Mouse (Mus musculus): Measurements from ENCODE around the gene Ttc21a. TPM values are rescaled to one million over a fixed set of nuclear protein-coding genes. Genes with fewer than 3 reads are reported as not detected.

Gene Ttc21a
- polyA plus RNA-seq, 1 experiment from 2014 or later = 0.44 TPM

GRCm38 (mm10) chr9:119909931-119910330, 27.5 kb upstream of the Ttc21a start:
- no peak overlapping the region for H3K4me3 ChIP-seq (replicated peaks)
- no peak overlapping the region for H3K4me2 ChIP-seq
- no peak for ATAC-seq (ENCODE audit: insufficient number of reproducible peaks, insufficient read depth, low FRiP score, low TSS enrichment, low read depth)
- no peaks in the 10 kb centered on the region for H3K4me1 ChIP-seq (replicated peaks)
- H3K9ac ChIP-seq (replicated peaks) = no peak overlapping the region
- 89% methylated on average over 3 of the region's 3 CpGs for WGBS
- no peaks in the 10 kb centered on the region for H3K27me3 ChIP-seq
- no peaks in the 10 kb centered on the region for H3K9me3 ChIP-seq
- peaks cover 96% of the 10 kb centered on the region for H3K36me3 ChIP-seq
- H3K27ac ChIP-seq = no peak overlapping the region

- Histone ChIP-seq H3K9ac (replicated peaks) (no peak overlapping the region), H3K4me1 (replicated peaks) (no peaks in the 10 kb centered on the region), H3K27me3 (no peaks in the 10 kb centered on the region), H3K9me3 (no peaks in the 10 kb centered on the region), H3K36me3 (peaks cover 95% of the 10 kb centered on the region), H3K27ac (no peak overlapping the region), H3K4me2 (no peak overlapping the region), H3K4me3 (replicated peaks) (no peak overlapping the region)
- 84% methylated on average over 13 of the region's 13 CpGs for WGBS
- no peak for ATAC-seq (ENCODE audit: insufficient number of reproducible peaks, insufficient read depth, low FRiP score, low TSS enrichment, low read depth)
Observed at GRCm38 (mm10) chr9:119913087-119913838, 24.1 kb upstream of the Ttc21a start.

- 95% methylated on average over 1 of the region's 1 CpGs for WGBS
- Histone ChIP-seq H3K9ac (replicated peaks) (no peak overlapping the region), H3K4me2 (no peak overlapping the region), H3K4me1 (replicated peaks) (no peaks in the 10 kb centered on the region), H3K27ac (no peak overlapping the region), H3K36me3 (peaks cover 94% of the 10 kb centered on the region), H3K4me3 (replicated peaks) (no peak overlapping the region), H3K9me3 (no peaks in the 10 kb centered on the region), H3K27me3 (no peaks in the 10 kb centered on the region)
- ATAC-seq (ENCODE audit: insufficient number of reproducible peaks, insufficient read depth, low FRiP score, low TSS enrichment, low read depth) = no peak
Observed at GRCm38 (mm10) chr9:119919858-119920257, 17.5 kb upstream of the Ttc21a start.

- no peak for ATAC-seq (ENCODE audit: insufficient number of reproducible peaks, insufficient read depth, low FRiP score, low TSS enrichment, low read depth)
- Histone ChIP-seq H3K4me2 (no peak overlapping the region), H3K36me3 (peaks cover 97% of the 10 kb centered on the region), H3K27ac (no peak overlapping the region), H3K9ac (replicated peaks) (no peak overlapping the region), H3K9me3 (no peaks in the 10 kb centered on the region), H3K4me3 (replicated peaks) (no peak overlapping the region), H3K27me3 (no peaks in the 10 kb centered on the region), H3K4me1 (replicated peaks) (no peaks in the 10 kb centered on the region)
- WGBS = 94% methylated on average over 4 of the region's 4 CpGs
Observed at GRCm38 (mm10) chr9:119923462-119923861, 13.9 kb upstream of the Ttc21a start.

GRCm38 (mm10) chr9:119925120-119925657, 12.2 kb upstream of the Ttc21a start:
- no peaks in the 10 kb centered on the region for H3K4me1 ChIP-seq (replicated peaks)
- peaks cover 97% of the 10 kb centered on the region for H3K36me3 ChIP-seq
- H3K4me2 ChIP-seq = no peak overlapping the region
- no peak overlapping the region for H3K27ac ChIP-seq
- no peaks in the 10 kb centered on the region for H3K9me3 ChIP-seq
- no peak overlapping the region for H3K4me3 ChIP-seq (replicated peaks)
- no peak overlapping the region for H3K9ac ChIP-seq (replicated peaks)
- no peaks in the 10 kb centered on the region for H3K27me3 ChIP-seq
- WGBS = 94% methylated on average over 16 of the region's 16 CpGs
- ATAC-seq (ENCODE audit: insufficient number of reproducible peaks, insufficient read depth, low FRiP score, low TSS enrichment, low read depth) = no peak

GRCm38 (mm10) chr9:119925729-119926128, 11.7 kb upstream of the Ttc21a start:
- Histone ChIP-seq H3K27me3 (no peaks in the 10 kb centered on the region), H3K4me1 (replicated peaks) (no peaks in the 10 kb centered on the region), H3K27ac (no peak overlapping the region), H3K4me2 (no peak overlapping the region), H3K36me3 (peaks cover 97% of the 10 kb centered on the region), H3K9ac (replicated peaks) (no peak overlapping the region), H3K9me3 (no peaks in the 10 kb centered on the region), H3K4me3 (replicated peaks) (no peak overlapping the region)
- 86% methylated on average over 8 of the region's 8 CpGs for WGBS
- ATAC-seq (ENCODE audit: insufficient number of reproducible peaks, insufficient read depth, low FRiP score, low TSS enrichment, low read depth) = no peak

GRCm38 (mm10) chr9:119926497-119926896, 10.9 kb upstream of the Ttc21a start:
- no peak overlapping the region for H3K4me3 ChIP-seq (replicated peaks)
- no peaks in the 10 kb centered on the region for H3K9me3 ChIP-seq
- no peak overlapping the region for H3K27ac ChIP-seq
- ATAC-seq (ENCODE audit: insufficient number of reproducible peaks, insufficient read depth, low FRiP score, low TSS enrichment, low read depth) = no peak
- 84% methylated on average over 5 of the region's 5 CpGs for WGBS
- no peak overlapping the region for H3K9ac ChIP-seq (replicated peaks)
- H3K36me3 ChIP-seq = peaks cover 97% of the 10 kb centered on the region
- H3K27me3 ChIP-seq = no peaks in the 10 kb centered on the region
- H3K4me1 ChIP-seq (replicated peaks) = no peaks in the 10 kb centered on the region
- no peak overlapping the region for H3K4me2 ChIP-seq

GRCm38 (mm10) chr9:119932358-119932757, 5.0 kb upstream of the Ttc21a start:
- H3K4me3 ChIP-seq (replicated peaks) = no peak overlapping the region
- H3K36me3 ChIP-seq = peaks cover 58% of the 10 kb centered on the region
- WGBS = 87% methylated on average over 12 of the region's 12 CpGs
- no peak for ATAC-seq (ENCODE audit: insufficient number of reproducible peaks, insufficient read depth, low FRiP score, low TSS enrichment, low read depth)
- H3K9ac ChIP-seq (replicated peaks) = no peak overlapping the region; the same call in 1 of the 2 replicates
- peaks cover 8% of the 10 kb centered on the region for H3K4me1 ChIP-seq (replicated peaks)
- no peak overlapping the region for H3K4me2 ChIP-seq
- no peaks in the 10 kb centered on the region for H3K9me3 ChIP-seq
- H3K27ac ChIP-seq = no peak overlapping the region
- no peaks in the 10 kb centered on the region; the same call in 1 of the 2 replicates for H3K27me3 ChIP-seq

GRCm38 (mm10) chr9:119933675-119934074, 3.7 kb upstream of the Ttc21a start:
- H3K4me1 ChIP-seq (replicated peaks) = peaks cover 18% of the 10 kb centered on the region
- H3K27ac ChIP-seq = no peak overlapping the region
- H3K4me2 ChIP-seq = no peak overlapping the region
- no peak overlapping the region for H3K4me3 ChIP-seq (replicated peaks)
- H3K9ac ChIP-seq (replicated peaks) = no peak overlapping the region
- no peak for ATAC-seq (ENCODE audit: insufficient number of reproducible peaks, insufficient read depth, low FRiP score, low TSS enrichment, low read depth)
- H3K27me3 ChIP-seq = no peaks in the 10 kb centered on the region; the same call in 1 of the 2 replicates
- H3K36me3 ChIP-seq = peaks cover 45% of the 10 kb centered on the region
- 87% methylated on average over 6 of the region's 6 CpGs for WGBS
- H3K9me3 ChIP-seq = no peaks in the 10 kb centered on the region

GRCm38 (mm10) chr9:119938496-119938895, 1.1 kb downstream of the Ttc21a start:
- peaks cover 50% of the 10 kb centered on the region for H3K4me1 ChIP-seq (replicated peaks)
- ATAC-seq (ENCODE audit: insufficient number of reproducible peaks, insufficient read depth, low FRiP score, low TSS enrichment, low read depth) = no peak
- H3K27ac ChIP-seq = no peak overlapping the region

GRCm38 (mm10) chr9:119939646-119940045, 2.2 kb downstream of the Ttc21a start:
- H3K9ac ChIP-seq (replicated peaks) = no peak overlapping the region

More at GRCm38 (mm10) chr9:119938496-119938895, 1.1 kb downstream of the Ttc21a start:
- no peaks in the 10 kb centered on the region for H3K27me3 ChIP-seq
- no peaks in the 10 kb centered on the region for H3K9me3 ChIP-seq
- WGBS = 71% methylated on average over 4 of the region's 4 CpGs
- H3K4me2 ChIP-seq = no peak overlapping the region
- peak overlapping the region; percentile 5; the same call in 1 of the 2 replicates for H3K9ac ChIP-seq (replicated peaks)
- H3K4me3 ChIP-seq (replicated peaks) = no peak overlapping the region
- H3K36me3 ChIP-seq = no peaks in the 10 kb centered on the region

More at GRCm38 (mm10) chr9:119939646-119940045, 2.2 kb downstream of the Ttc21a start:
- H3K36me3 ChIP-seq = no peaks in the 10 kb centered on the region
- peak overlapping the region; percentile 80 for H3K27ac ChIP-seq
- H3K27me3 ChIP-seq = no peaks in the 10 kb centered on the region
- no peaks in the 10 kb centered on the region for H3K9me3 ChIP-seq
- WGBS = 33% methylated on average over 10 of the region's 10 CpGs
- ATAC-seq (ENCODE audit: insufficient number of reproducible peaks, insufficient read depth, low FRiP score, low TSS enrichment, low read depth) = no peak
- H3K4me2 ChIP-seq = 0 out of 2 replicates have a peak overlapping the region, but pooled peaks have one; percentile 10
- H3K4me1 ChIP-seq (replicated peaks) = peaks cover 50% of the 10 kb centered on the region
- no peak overlapping the region for H3K4me3 ChIP-seq (replicated peaks)
